Mouse (Mus musculus): Measurements from ENCODE around the gene Tiam2. TPM values are rescaled to one million over a fixed set of nuclear protein-coding genes. Genes with fewer than 3 reads are reported as not detected.

The Tiam2 gene
- total RNA-seq, 2 experiments from 2014 or later, result 1.1 to 1.3 TPM

GRCm38 (mm10) chr17:3481576-3482575, 155.5 kb downstream of the Tiam2 start:
- no peak for ATAC-seq (replicated peaks; ENCODE audit: low FRiP score, low TSS enrichment, poor library complexity, severe bottlenecking)

GRCm38 (mm10) chr17:3483091-3483490, 156.7 kb downstream of the Tiam2 start:
- ATAC-seq (replicated peaks; ENCODE audit: low FRiP score, low TSS enrichment, poor library complexity, severe bottlenecking), result peak; percentile 59

- no peak for ATAC-seq (replicated peaks; ENCODE audit: low FRiP score, low TSS enrichment, poor library complexity, severe bottlenecking)
Observed at GRCm38 (mm10) chr17:3485851-3486250, 159.5 kb downstream of the Tiam2 start.

GRCm38 (mm10) chr17:3487211-3487610, 160.8 kb downstream of the Tiam2 start:
- ATAC-seq (replicated peaks; ENCODE audit: low FRiP score, low TSS enrichment, poor library complexity, severe bottlenecking), result no peak

- peak; percentile 80 for ATAC-seq (replicated peaks; ENCODE audit: low FRiP score, low TSS enrichment, poor library complexity, severe bottlenecking)
Observed at GRCm38 (mm10) chr17:3487721-3488601, 161.6 kb downstream of the Tiam2 start.

- no peak for ATAC-seq (replicated peaks; ENCODE audit: low FRiP score, low TSS enrichment, poor library complexity, severe bottlenecking)
Observed at GRCm38 (mm10) chr17:3490216-3490895, 164.0 kb downstream of the Tiam2 start.

- no peak for ATAC-seq (replicated peaks; ENCODE audit: low FRiP score, low TSS enrichment, poor library complexity, severe bottlenecking)
Observed at GRCm38 (mm10) chr17:3491065-3491464, 164.7 kb downstream of the Tiam2 start.

- no peak for ATAC-seq (replicated peaks; ENCODE audit: low FRiP score, low TSS enrichment, poor library complexity, severe bottlenecking)
Observed at GRCm38 (mm10) chr17:3491667-3492066, 165.3 kb downstream of the Tiam2 start.

GRCm38 (mm10) chr17:3495576-3495975, 169.2 kb downstream of the Tiam2 start:
- ATAC-seq (replicated peaks; ENCODE audit: low FRiP score, low TSS enrichment, poor library complexity, severe bottlenecking), result no peak

GRCm38 (mm10) chr17:3496080-3496479, 169.7 kb downstream of the Tiam2 start:
- no peak for ATAC-seq (replicated peaks; ENCODE audit: low FRiP score, low TSS enrichment, poor library complexity, severe bottlenecking)

GRCm38 (mm10) chr17:3498086-3498485, 171.7 kb downstream of the Tiam2 start:
- ATAC-seq (replicated peaks; ENCODE audit: low FRiP score, low TSS enrichment, poor library complexity, severe bottlenecking), result peak; percentile 83

- ATAC-seq (replicated peaks; ENCODE audit: low FRiP score, low TSS enrichment, poor library complexity, severe bottlenecking), result no peak
Observed at GRCm38 (mm10) chr17:3498580-3498979, 172.2 kb downstream of the Tiam2 start.

- no peak for ATAC-seq (replicated peaks; ENCODE audit: low FRiP score, low TSS enrichment, poor library complexity, severe bottlenecking)
Observed at GRCm38 (mm10) chr17:3499468-3499867, 173.1 kb downstream of the Tiam2 start.

GRCm38 (mm10) chr17:3500076-3500475, 173.7 kb downstream of the Tiam2 start:
- ATAC-seq (replicated peaks; ENCODE audit: low FRiP score, low TSS enrichment, poor library complexity, severe bottlenecking), result no peak

- ATAC-seq (replicated peaks; ENCODE audit: low FRiP score, low TSS enrichment, poor library complexity, severe bottlenecking), result no peak
Observed at GRCm38 (mm10) chr17:3500936-3501335, 174.6 kb downstream of the Tiam2 start.

- ATAC-seq (replicated peaks; ENCODE audit: low FRiP score, low TSS enrichment, poor library complexity, severe bottlenecking), result no peak
Observed at GRCm38 (mm10) chr17:3505711-3506110, 179.3 kb downstream of the Tiam2 start.

- no peak for ATAC-seq (replicated peaks; ENCODE audit: low FRiP score, low TSS enrichment, poor library complexity, severe bottlenecking)
Observed at GRCm38 (mm10) chr17:3506508-3506907, 180.1 kb downstream of the Tiam2 start.

- peak; percentile 96 for ATAC-seq (replicated peaks; ENCODE audit: low FRiP score, low TSS enrichment, poor library complexity, severe bottlenecking)
Observed at GRCm38 (mm10) chr17:3509841-3510240, 183.5 kb downstream of the Tiam2 start.

GRCm38 (mm10) chr17:3514316-3514715, 187.9 kb downstream of the Tiam2 start:
- ATAC-seq (replicated peaks; ENCODE audit: low FRiP score, low TSS enrichment, poor library complexity, severe bottlenecking), result peak; percentile 73

- no peak for ATAC-seq (replicated peaks; ENCODE audit: low FRiP score, low TSS enrichment, poor library complexity, severe bottlenecking)
Observed at GRCm38 (mm10) chr17:3515851-3516250, 189.5 kb downstream of the Tiam2 start.

Data from megakaryocyte-erythroid progenitor cell, adult 5-6 weeks (primary cell).